Mouse (Mus musculus) hindbrain, embryonic 16.5 days (tissue): Measurements from ENCODE around the gene Tinag. TPM values are rescaled to one million over a fixed set of nuclear protein-coding genes. Genes with fewer than 3 reads are reported as not detected.
"Not testable (repeated sequence)": the region's sequence is repeated elsewhere in the genome, so short reads cannot be mapped to it uniquely, and the experiment has no call there.

Experiments
- ATAC-seq: fragments of 200-750 bp; cut with Nextera tagmentation; 2 replicates; pipeline ENCODE4 v1.8.0; 2017; ENCODE audit warnings: moderate TSS enrichment, moderate library complexity
- H3K27ac ChIP-seq: fragments of 300-500 bp; sonication (generic); 2 replicates; pipeline ENCODE4 v1.5.1; 2014; ENCODE audit warnings: low read depth, mild to moderate bottlenecking, control low read depth, low read length, moderate library complexity
- H3K27me3 ChIP-seq: fragments of 300-500 bp; sonication (generic); replicated peaks from 2 replicates; pipeline ENCODE4 v1.6.1; 2014; ENCODE audit warnings: low read length; ENCODE audit not compliant: control insufficient read depth, insufficient read depth
- H3K36me3 ChIP-seq: fragments of 300-500 bp; sonication (generic); 2 replicates; pipeline ENCODE4 v1.6.1; 2014; ENCODE audit warnings: mild to moderate bottlenecking, low read length, moderate library complexity, mixed read lengths; ENCODE audit not compliant: control insufficient read depth, insufficient read depth
- H3K4me1 ChIP-seq: fragments of 300-500 bp; sonication (generic); 2 replicates; pipeline ENCODE4 v1.6.1; 2014; ENCODE audit warnings: low read depth, low read length; ENCODE audit not compliant: control insufficient read depth, insufficient read depth
- H3K4me2 ChIP-seq: fragments of 300-500 bp; sonication (generic); 2 replicates; pipeline ENCODE4 v1.6.1; 2014; ENCODE audit warnings: mild to moderate bottlenecking, low read length, control low read depth, moderate library complexity
- H3K4me3 ChIP-seq: fragments of 300-500 bp; sonication (generic); 2 replicates; pipeline ENCODE4 v1.5.1; 2014; ENCODE audit warnings: mild to moderate bottlenecking, low read length, control low read depth, moderate library complexity
- H3K9ac ChIP-seq: fragments of 300-500 bp; sonication (generic); 2 replicates; pipeline ENCODE4 v1.6.1; 2014; ENCODE audit warnings: low read depth, mild to moderate bottlenecking, control low read depth, low read length, moderate library complexity
- H3K9me3 ChIP-seq: fragments of 300-500 bp; sonication (generic); 2 replicates; pipeline ENCODE4 v1.6.1; 2014; ENCODE audit warnings: mild to moderate bottlenecking, low read length, moderate library complexity; ENCODE audit not compliant: control insufficient read depth
- WGBS: fragments of 180-500 bp; shearing (Covaris S2); extraction: QIAGEN DNeasy Blood & Tissue Kit; methylation state at CpG from one replicate; pipeline ENCODE4 v1.1.7; 2014; 5-methylcytosine and 5-hydroxymethylcytosine counted together
- polyA plus RNA-seq: library from polyadenylated mRNA; unstranded; fragments of >200 nt; fragmentation: Nextera tagmentation; extraction: Ambion mirVana; gene quantifications from 2 replicates; pipeline ENCODE4 v1.2.1, GENCODE M21; 2015

Tinag gene
- polyA plus RNA-seq = 0.11 TPM in 1 of 2 replicates, not detected in the other

DNA sequence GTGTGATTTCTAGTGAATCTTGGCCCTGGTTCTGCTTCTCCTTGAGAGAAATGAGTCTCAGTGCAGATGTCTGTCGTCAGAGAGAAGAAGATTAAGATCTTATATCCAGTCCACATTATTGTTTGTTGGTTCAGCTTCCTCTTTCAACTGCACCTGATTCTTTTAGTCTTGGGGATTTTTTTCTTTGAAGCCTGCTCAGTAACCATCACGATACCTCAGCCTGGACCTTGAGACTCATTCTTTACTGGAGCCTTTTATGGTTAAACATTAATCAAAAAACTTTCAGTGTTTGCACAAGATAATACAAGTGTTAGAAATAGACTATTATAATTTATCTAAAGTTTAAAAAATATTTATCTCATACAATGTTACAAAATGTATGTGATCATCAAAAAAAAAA is at the start of gene Tinag:
TSS of gene Tinag (minus strand) at position 210 of the 400 bp plus-strand sequence.
- Histone ChIP-seq H3K36me3 (no peaks in the 10 kb centered on the region), H3K4me1 (no peaks in the 10 kb centered on the region), H3K27me3 (no peaks in the 10 kb centered on the region), H3K4me3 (no peak within 1 kb of the TSS), H3K9me3 (no peaks in the 10 kb centered on the region), H3K9ac (no peak within 1 kb of the TSS), H3K27ac (no peak within 1 kb of the TSS), H3K4me2 (no peak within 1 kb of the TSS)
- no peak for ATAC-seq
- 82% methylated on average over 2 of the region's 2 CpGs for WGBS

- H3K27ac ChIP-seq, H3K27me3 ChIP-seq, H3K9ac ChIP-seq, H3K9me3 ChIP-seq, H3K36me3 ChIP-seq, H3K4me3 ChIP-seq, H3K4me1 ChIP-seq, ATAC-seq, H3K4me2 ChIP-seq: not testable (repeated sequence)
- WGBS = 86% methylated on average over 1 of the region's 1 CpGs
Measured at GRCm38 (mm10) chr9:77083221-77083620, 37.6 kb upstream of the Tinag start.

DNA sequence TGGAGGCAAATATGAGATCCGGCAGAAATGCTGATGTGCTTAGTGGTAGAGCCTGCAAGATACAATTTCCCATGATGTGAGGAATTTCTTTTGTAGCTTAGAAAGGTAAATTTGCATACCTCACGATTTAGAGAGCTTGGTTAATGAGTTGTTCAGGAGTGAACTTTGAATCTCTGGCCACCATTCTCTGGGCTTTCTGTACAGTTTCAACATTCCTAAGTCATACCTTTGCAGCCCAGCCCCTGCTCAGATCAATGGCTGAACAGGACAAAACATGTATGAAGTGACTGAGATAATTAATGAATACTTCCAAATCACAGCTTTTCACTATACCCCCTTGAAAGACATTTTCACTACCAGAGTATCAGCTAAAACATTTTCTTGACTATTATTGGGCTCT is 26.1 kb upstream of the Tinag start:
- Histone ChIP-seq H3K4me2 (no peak overlapping the region), H3K4me3 (no peak overlapping the region), H3K36me3 (no peaks in the 10 kb centered on the region), H3K9me3 (no peaks in the 10 kb centered on the region), H3K27ac (no peak overlapping the region), H3K27me3 (no peaks in the 10 kb centered on the region), H3K4me1 (no peaks in the 10 kb centered on the region), H3K9ac (no peak overlapping the region)
- ATAC-seq = no peak
- WGBS = 79% methylated on average over 2 of the region's 2 CpGs

- no peaks in the 10 kb centered on the region for H3K9me3 ChIP-seq
- H3K4me3 ChIP-seq = no peak overlapping the region
- no peak overlapping the region for H3K27ac ChIP-seq
- H3K4me2 ChIP-seq = no peak overlapping the region
- no peak for ATAC-seq
- H3K9ac ChIP-seq = no peak overlapping the region
- 67% methylated on average over 4 of the region's 4 CpGs for WGBS
- H3K27me3 ChIP-seq = no peaks in the 10 kb centered on the region
- no peaks in the 10 kb centered on the region for H3K4me1 ChIP-seq
- H3K36me3 ChIP-seq = no peaks in the 10 kb centered on the region
Measured at GRCm38 (mm10) chr9:77056611-77057010, 11.0 kb upstream of the Tinag start.

GRCm38 (mm10) chr9:77054426-77055193 is 9.0 kb upstream of the Tinag start:
- 62% methylated on average over 9 of the region's 9 CpGs for WGBS
- H3K27ac ChIP-seq = no peak overlapping the region
- H3K9me3 ChIP-seq = no peaks in the 10 kb centered on the region
- no peaks in the 10 kb centered on the region for H3K4me1 ChIP-seq
- no peak overlapping the region for H3K4me3 ChIP-seq
- no peaks in the 10 kb centered on the region for H3K27me3 ChIP-seq
- no peak overlapping the region for H3K4me2 ChIP-seq
- ATAC-seq = peak; percentile 58; the same call in 1 of the 2 replicates
- no peak overlapping the region for H3K9ac ChIP-seq
- H3K36me3 ChIP-seq = no peaks in the 10 kb centered on the region

- Histone ChIP-seq H3K27ac (no peak overlapping the region), H3K36me3 (no peaks in the 10 kb centered on the region), H3K9ac (no peak overlapping the region), H3K9me3 (no peaks in the 10 kb centered on the region), H3K4me1 (no peaks in the 10 kb centered on the region), H3K4me2 (no peak overlapping the region), H3K27me3 (no peaks in the 10 kb centered on the region), H3K4me3 (no peak overlapping the region)
- 80% methylated on average over 2 of the region's 2 CpGs for WGBS
- no peak for ATAC-seq
Measured at GRCm38 (mm10) chr9:77051406-77051805, 5.8 kb upstream of the Tinag start.

- Histone ChIP-seq H3K9ac (no peak overlapping the region), H3K9me3 (no peaks in the 10 kb centered on the region), H3K4me3 (no peak overlapping the region), H3K27me3 (no peaks in the 10 kb centered on the region), H3K4me2 (no peak overlapping the region), H3K27ac (no peak overlapping the region), H3K36me3 (no peaks in the 10 kb centered on the region), H3K4me1 (no peaks in the 10 kb centered on the region)
- WGBS = 86% methylated on average over 2 of the region's 2 CpGs
- ATAC-seq = no peak
Measured at GRCm38 (mm10) chr9:77049669-77050068, 4.1 kb upstream of the Tinag start.

GRCm38 (mm10) chr9:77046067-77046715 is 597 bp upstream of the Tinag start:
- WGBS = 88% methylated on average over 5 of the region's 5 CpGs
- H3K4me2 ChIP-seq = no peak overlapping the region

DNA sequence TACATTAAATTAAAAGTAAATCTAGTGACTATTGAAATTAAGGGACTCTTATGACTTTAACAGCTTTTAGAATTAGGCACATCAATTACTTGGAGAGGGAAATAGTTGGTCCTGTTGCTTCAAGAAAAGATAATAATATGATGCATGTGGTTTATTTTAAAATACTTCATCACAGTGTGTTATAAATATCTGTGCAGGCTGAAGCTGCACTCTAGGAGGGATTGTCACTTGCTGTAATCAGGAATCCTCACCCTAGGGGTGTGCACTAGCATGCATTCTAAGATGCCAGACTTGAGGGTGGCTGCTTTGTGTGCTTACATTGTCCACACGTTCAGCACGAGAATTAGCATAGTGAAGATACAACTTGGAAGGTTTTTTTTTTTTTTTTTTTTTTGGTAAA is 10.2 kb downstream of the Tinag start:
- WGBS = 53% methylated on average over 2 of the region's 2 CpGs
- no peak overlapping the region for H3K27ac ChIP-seq

More at GRCm38 (mm10) chr9:77046067-77046715, 597 bp upstream of the Tinag start:
- no peak for ATAC-seq
- no peaks in the 10 kb centered on the region for H3K27me3 ChIP-seq
- H3K4me1 ChIP-seq = no peaks in the 10 kb centered on the region
- H3K4me3 ChIP-seq = no peak overlapping the region
- no peak overlapping the region for H3K9ac ChIP-seq
- H3K27ac ChIP-seq = no peak overlapping the region
- no peaks in the 10 kb centered on the region for H3K36me3 ChIP-seq
- no peaks in the 10 kb centered on the region for H3K9me3 ChIP-seq

More for the DNA sequence above, 10.2 kb downstream of the Tinag start:
- H3K27me3 ChIP-seq = no peaks in the 10 kb centered on the region
- H3K9ac ChIP-seq = no peak overlapping the region
- H3K36me3 ChIP-seq = no peaks in the 10 kb centered on the region
- no peaks in the 10 kb centered on the region for H3K9me3 ChIP-seq
- no peak overlapping the region for H3K4me2 ChIP-seq
- no peaks in the 10 kb centered on the region for H3K4me1 ChIP-seq
- ATAC-seq = no peak
- no peak overlapping the region for H3K4me3 ChIP-seq
